Mouse (Mus musculus) hindbrain, embryonic 11.5 days (tissue): ENCODE results near the gene Gm14597. TPM values are rescaled to one million over a fixed set of nuclear protein-coding genes. Genes with fewer than 3 reads are reported as not detected.

Experiments used
- polyA plus RNA-seq: library from polyadenylated mRNA; unstranded; fragments of >200 nt; fragmentation: Nextera tagmentation; extraction: Ambion mirVana; gene quantifications from 2 replicates; pipeline ENCODE4 v1.2.1, GENCODE M21; 2014

Gm14597 gene
- polyA plus RNA-seq, 1 experiment from 2014 or later, result not detected

Other genes with a start within 250 kb of the Gm14597 start
- 66.5 and 67.3 TPM in 2 replicates for gene Mospd1, start 238.5 kb downstream of the Gm14597 start, polyA plus RNA-seq
- not detected in 2 replicates for gene Etd, start 174.1 kb downstream of the Gm14597 start, polyA plus RNA-seq
- gene Rtl8c, start 947 bp downstream of the Gm14597 start, polyA plus RNA-seq, result 66.2 and 79.1 TPM in 2 replicates
- 95.2 and 111 TPM in 2 replicates for gene Rtl8a, start 34.7 kb upstream of the Gm14597 start, polyA plus RNA-seq
- gene Rtl8b, start 61.4 kb upstream of the Gm14597 start, polyA plus RNA-seq, result 82.8 and 85.5 TPM in 2 replicates
- gene 4930502E18Rik, start 115.8 kb upstream of the Gm14597 start, polyA plus RNA-seq, result 0.10 TPM in 1 of 2 replicates, not detected in the other
- gene 1700013H16Rik, start 148.9 kb upstream of the Gm14597 start, polyA plus RNA-seq, result not detected in 2 replicates
- gene Zfp36l3, start 167.4 kb upstream of the Gm14597 start, polyA plus RNA-seq, result not detected in 2 replicates
- 1.1 and 2.0 TPM in 2 replicates for gene Xlr, start 188.7 kb upstream of the Gm14597 start, polyA plus RNA-seq